Mouse (Mus musculus) small intestine, adult 2 months (tissue): ENCODE results near the gene Bbs9.

ENCODE experiments used
- CTCF ChIP-seq: fragments of 200-500 bp; IDR thresholded peaks from 2 replicates; pipeline ENCODE4 v1.5.1; 2012; ENCODE audit warnings: low read depth, mild to moderate bottlenecking, control low read depth, inconsistent platforms, low read length, moderate library complexity, mixed read lengths; ENCODE audit not compliant: insufficient replicate concordance, insufficient read length; ENCODE audit errors: extremely low read depth
- POLR2A ChIP-seq: fragments of 200-500 bp; IDR thresholded peaks from 2 replicates; pipeline ENCODE4 v1.6.1; 2012; ENCODE audit warnings: low read depth, mild to moderate bottlenecking, control low read depth, inconsistent platforms, low read length, moderate library complexity

GRCm38 (mm10) chr9:22613271-22613824, 137.8 kb downstream of the Bbs9 start:
- no peak for TF ChIP-seq CTCF
- no peak for TF ChIP-seq POLR2A
